Mouse (Mus musculus): ENCODE data around the gene Bri3bp.

The Bri3bp gene

GRCm38 (mm10) chr5:125457538-125457937, 16.2 kb downstream of the Bri3bp start:
- DNase-seq = no peak

GRCm38 (mm10) chr5:125460574-125460973, 19.2 kb downstream of the Bri3bp start:
- DNase-seq = no peak

GRCm38 (mm10) chr5:125461868-125462445, 20.6 kb downstream of the Bri3bp start:
- peak; percentile 58 to 71 for DNase-seq

GRCm38 (mm10) chr5:125465192-125465591, 23.8 kb downstream of the Bri3bp start:
- no peak for DNase-seq

- peak; percentile 93 to 97 for DNase-seq
Measured at GRCm38 (mm10) chr5:125465701-125466106, 24.3 kb downstream of the Bri3bp start.

- no peak for DNase-seq
Measured at GRCm38 (mm10) chr5:125466483-125466882, 25.1 kb downstream of the Bri3bp start.

GRCm38 (mm10) chr5:125467261-125467660, 25.9 kb downstream of the Bri3bp start:
- no peak for DNase-seq

- no peak for DNase-seq
Measured at GRCm38 (mm10) chr5:125470713-125471112, 29.3 kb downstream of the Bri3bp start.

- DNase-seq = no peak
Measured at GRCm38 (mm10) chr5:125472796-125473475, 31.6 kb downstream of the Bri3bp start.

GRCm38 (mm10) chr5:125475030-125475429, 33.7 kb downstream of the Bri3bp start:
- no peak for DNase-seq

- peak; percentile 96 to 98 for DNase-seq
Measured at GRCm38 (mm10) chr5:125475601-125476285, 34.4 kb downstream of the Bri3bp start, which contains the start of gene Aacs. Gene Aacs (plus strand): TSS chr5:125475814.

GRCm38 (mm10) chr5:125476286-125476625, 34.9 kb downstream of the Bri3bp start:
- peak; percentile 33 to 50 for DNase-seq

- peak; percentile 62 to 72 for DNase-seq
Measured at GRCm38 (mm10) chr5:125476799-125477198, 35.4 kb downstream of the Bri3bp start.

GRCm38 (mm10) chr5:125477533-125477932, 36.2 kb downstream of the Bri3bp start:
- no peak for DNase-seq

- no peak for DNase-seq
Measured at GRCm38 (mm10) chr5:125478037-125478436, 36.7 kb downstream of the Bri3bp start.

- no peak for DNase-seq
Measured at GRCm38 (mm10) chr5:125479376-125479775, 38.0 kb downstream of the Bri3bp start.

- DNase-seq = no peak
Measured at GRCm38 (mm10) chr5:125480434-125481231, 39.3 kb downstream of the Bri3bp start.

- no peak for DNase-seq
Measured at GRCm38 (mm10) chr5:125482474-125482873, 41.1 kb downstream of the Bri3bp start.

GRCm38 (mm10) chr5:125483712-125484611, 42.6 kb downstream of the Bri3bp start:
- no peak for DNase-seq

GRCm38 (mm10) chr5:125485031-125485778, 43.8 kb downstream of the Bri3bp start:
- no peak for DNase-seq

- peak in 1 of 2 experiments; percentile 57 for DNase-seq
Measured at GRCm38 (mm10) chr5:125486088-125486487, 44.7 kb downstream of the Bri3bp start.
